Mouse (Mus musculus): Measurements from ENCODE around the gene Zbtb46. TPM values are rescaled to one million over a fixed set of nuclear protein-coding genes. Genes with fewer than 3 reads are reported as not detected.

Zbtb46 gene
- polyA plus RNA-seq, 1 experiment from 2014 or later, result 9.8 TPM

DNA sequence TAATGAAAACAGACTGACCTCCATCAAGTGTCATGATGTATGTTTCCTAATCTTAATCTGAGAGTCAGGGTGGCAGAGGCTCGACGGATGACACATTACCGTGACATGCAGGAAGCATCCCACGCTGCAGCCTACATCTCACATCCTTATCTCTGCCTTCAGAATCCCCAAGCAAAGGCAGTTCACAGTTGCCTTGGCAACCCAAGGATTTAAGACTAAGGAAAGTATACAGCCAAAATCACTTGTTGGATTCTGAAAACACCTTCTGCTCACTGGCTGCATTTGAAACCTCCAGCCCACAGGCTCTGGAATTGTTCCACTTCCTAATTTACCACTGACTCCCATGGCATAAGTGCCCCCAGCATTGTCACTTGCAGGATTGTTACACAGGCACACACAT is 38.8 kb downstream of the Zbtb46 start:
- H3K27ac ChIP-seq (ENCODE audit: low read length), result no peak overlapping the region
- no peaks in the 10 kb centered on the region for H3K27me3 ChIP-seq (ENCODE audit: control insufficient read depth, insufficient read depth, low read length)
- H3K4me2 ChIP-seq (ENCODE audit: low read depth, low read length), result no peak overlapping the region
- WGBS, result 39% methylated on average over 4 of the region's 4 CpGs
- ATAC-seq (replicated peaks; ENCODE audit: extremely low read depth, insufficient read depth, low FRiP score), result no peak
- peaks cover 45% of the 10 kb centered on the region for H3K4me1 ChIP-seq (ENCODE audit: control insufficient read depth, insufficient read depth, low read length)
- no peak overlapping the region for H3K4me3 ChIP-seq (ENCODE audit: low read length)
- no peaks in the 10 kb centered on the region for H3K9me3 ChIP-seq (replicated peaks; ENCODE audit: control insufficient read depth, low read length)
- no peak overlapping the region for H3K9ac ChIP-seq (ENCODE audit: low read length)
- peaks cover 9% of the 10 kb centered on the region for H3K36me3 ChIP-seq (ENCODE audit: control insufficient read depth, insufficient read depth)

GRCm38 (mm10) chr2:181419359-181419758 is 39.9 kb downstream of the Zbtb46 start:
- no peaks in the 10 kb centered on the region for H3K9me3 ChIP-seq (replicated peaks; ENCODE audit: control insufficient read depth, low read length)
- no peak overlapping the region for H3K27ac ChIP-seq (ENCODE audit: low read length)
- H3K4me2 ChIP-seq (ENCODE audit: low read depth, low read length), result no peak overlapping the region
- no peak overlapping the region for H3K9ac ChIP-seq (ENCODE audit: low read length)
- H3K27me3 ChIP-seq (ENCODE audit: control insufficient read depth, insufficient read depth, low read length), result no peaks in the 10 kb centered on the region
- H3K4me1 ChIP-seq (ENCODE audit: control insufficient read depth, insufficient read depth, low read length), result peaks cover 36% of the 10 kb centered on the region
- no peak for ATAC-seq (replicated peaks; ENCODE audit: extremely low read depth, insufficient read depth, low FRiP score)
- H3K36me3 ChIP-seq (ENCODE audit: control insufficient read depth, insufficient read depth), result peaks cover 9% of the 10 kb centered on the region
- no peak overlapping the region for H3K4me3 ChIP-seq (ENCODE audit: low read length)
- 32% methylated on average over 7 of the region's 7 CpGs for WGBS

GRCm38 (mm10) chr2:181415945-181416344 is 43.3 kb downstream of the Zbtb46 start:
- no peaks in the 10 kb centered on the region for H3K9me3 ChIP-seq (replicated peaks; ENCODE audit: control insufficient read depth, low read length)

GRCm38 (mm10) chr2:181413141-181413540 is 46.1 kb downstream of the Zbtb46 start:
- ATAC-seq (replicated peaks; ENCODE audit: extremely low read depth, insufficient read depth, low FRiP score), result no peak
- no peak overlapping the region for H3K27ac ChIP-seq (ENCODE audit: low read length)
- WGBS, result 42% methylated on average over 2 of the region's 2 CpGs

More at GRCm38 (mm10) chr2:181415945-181416344, 43.3 kb downstream of the Zbtb46 start:
- no peak for ATAC-seq (replicated peaks; ENCODE audit: extremely low read depth, insufficient read depth, low FRiP score)
- 23% methylated on average over 3 of the region's 3 CpGs for WGBS
- no peak overlapping the region for H3K9ac ChIP-seq (ENCODE audit: low read length)
- H3K27me3 ChIP-seq (ENCODE audit: control insufficient read depth, insufficient read depth, low read length), result no peaks in the 10 kb centered on the region
- no peak overlapping the region for H3K27ac ChIP-seq (ENCODE audit: low read length)
- no peaks in the 10 kb centered on the region for H3K36me3 ChIP-seq (ENCODE audit: control insufficient read depth, insufficient read depth)
- H3K4me1 ChIP-seq (ENCODE audit: control insufficient read depth, insufficient read depth, low read length), result peaks cover 19% of the 10 kb centered on the region
- H3K4me3 ChIP-seq (ENCODE audit: low read length), result no peak overlapping the region
- H3K4me2 ChIP-seq (ENCODE audit: low read depth, low read length), result no peak overlapping the region

GRCm38 (mm10) chr2:181410760-181411473 is 48.3 kb downstream of the Zbtb46 start:
- 0 out of 2 replicates have a peak, but pooled peaks cover 2% of the 10 kb centered on the region for H3K4me1 ChIP-seq (ENCODE audit: control insufficient read depth, insufficient read depth, low read length)
- no peak overlapping the region for H3K27ac ChIP-seq (ENCODE audit: low read length)
- no peak overlapping the region for H3K4me3 ChIP-seq (ENCODE audit: low read length)
- H3K9ac ChIP-seq (ENCODE audit: low read length), result no peak overlapping the region
- no peaks in the 10 kb centered on the region for H3K27me3 ChIP-seq (ENCODE audit: control insufficient read depth, insufficient read depth, low read length)
- ATAC-seq (replicated peaks; ENCODE audit: extremely low read depth, insufficient read depth, low FRiP score), result peak; percentile 78
- H3K9me3 ChIP-seq (replicated peaks; ENCODE audit: control insufficient read depth, low read length), result no peaks in the 10 kb centered on the region
- WGBS, result 41% methylated on average over 4 of the region's 4 CpGs
- no peak overlapping the region for H3K4me2 ChIP-seq (ENCODE audit: low read depth, low read length)
- no peaks in the 10 kb centered on the region for H3K36me3 ChIP-seq (ENCODE audit: control insufficient read depth, insufficient read depth)

More at GRCm38 (mm10) chr2:181413141-181413540, 46.1 kb downstream of the Zbtb46 start:
- no peak overlapping the region for H3K9ac ChIP-seq (ENCODE audit: low read length)
- H3K27me3 ChIP-seq (ENCODE audit: control insufficient read depth, insufficient read depth, low read length), result no peaks in the 10 kb centered on the region
- no peaks in the 10 kb centered on the region for H3K9me3 ChIP-seq (replicated peaks; ENCODE audit: control insufficient read depth, low read length)
- no peak overlapping the region for H3K4me3 ChIP-seq (ENCODE audit: low read length)
- H3K4me1 ChIP-seq (ENCODE audit: control insufficient read depth, insufficient read depth, low read length), result 0 out of 2 replicates have a peak, but pooled peaks cover 3% of the 10 kb centered on the region
- H3K4me2 ChIP-seq (ENCODE audit: low read depth, low read length), result no peak overlapping the region
- no peaks in the 10 kb centered on the region for H3K36me3 ChIP-seq (ENCODE audit: control insufficient read depth, insufficient read depth)

GRCm38 (mm10) chr2:181409643-181410042 is 49.6 kb downstream of the Zbtb46 start:
- no peaks in the 10 kb centered on the region for H3K27me3 ChIP-seq (ENCODE audit: control insufficient read depth, insufficient read depth, low read length)
- H3K9me3 ChIP-seq (replicated peaks; ENCODE audit: control insufficient read depth, low read length), result no peaks in the 10 kb centered on the region
- ATAC-seq (replicated peaks; ENCODE audit: extremely low read depth, insufficient read depth, low FRiP score), result no peak
- H3K4me2 ChIP-seq (ENCODE audit: low read depth, low read length), result no peak overlapping the region
- no peak overlapping the region for H3K27ac ChIP-seq (ENCODE audit: low read length)
- no peak overlapping the region for H3K4me3 ChIP-seq (ENCODE audit: low read length)
- WGBS, result 76% methylated on average over 7 of the region's 7 CpGs
- H3K9ac ChIP-seq (ENCODE audit: low read length), result no peak overlapping the region
- no peaks in the 10 kb centered on the region for H3K36me3 ChIP-seq (ENCODE audit: control insufficient read depth, insufficient read depth)
- H3K4me1 ChIP-seq (ENCODE audit: control insufficient read depth, insufficient read depth, low read length), result no peaks in the 10 kb centered on the region

DNA sequence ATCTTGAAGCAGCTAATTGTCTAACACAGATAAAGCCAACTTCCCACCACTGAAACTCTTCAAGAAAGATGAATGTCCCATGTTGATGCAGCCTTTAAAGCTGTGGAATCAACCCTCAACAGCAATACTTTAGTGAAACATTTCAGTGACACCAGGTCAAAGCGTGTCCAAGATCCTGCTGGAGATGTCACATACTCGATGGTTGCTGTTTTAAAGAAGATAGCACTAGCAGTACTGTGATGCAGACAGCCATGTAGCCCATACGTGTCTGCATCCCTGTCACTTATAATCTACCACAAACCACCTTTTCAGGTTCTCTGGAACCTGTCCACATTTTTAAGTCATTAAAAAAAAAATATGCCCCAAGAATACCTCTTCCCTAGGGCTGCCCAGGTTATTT is 55.5 kb downstream of the Zbtb46 start:
- H3K36me3 ChIP-seq (ENCODE audit: control insufficient read depth, insufficient read depth), result no peaks in the 10 kb centered on the region
- no peak for ATAC-seq (replicated peaks; ENCODE audit: extremely low read depth, insufficient read depth, low FRiP score)
- 0 out of 2 replicates have a peak, but pooled peaks cover 2% of the 10 kb centered on the region for H3K4me1 ChIP-seq (ENCODE audit: control insufficient read depth, insufficient read depth, low read length)
- H3K9me3 ChIP-seq (replicated peaks; ENCODE audit: control insufficient read depth, low read length), result no peaks in the 10 kb centered on the region
- H3K4me2 ChIP-seq (ENCODE audit: low read depth, low read length), result no peak overlapping the region
- no peak overlapping the region for H3K4me3 ChIP-seq (ENCODE audit: low read length)
- no peak overlapping the region for H3K9ac ChIP-seq (ENCODE audit: low read length)
- no peaks in the 10 kb centered on the region for H3K27me3 ChIP-seq (ENCODE audit: control insufficient read depth, insufficient read depth, low read length)
- no peak overlapping the region for H3K27ac ChIP-seq (ENCODE audit: low read length)
- WGBS, result 81% methylated on average over 3 of the region's 3 CpGs

- Histone ChIP-seq H3K36me3 (ENCODE audit: control insufficient read depth, insufficient read depth) (no peaks in the 10 kb centered on the region), H3K4me2 (ENCODE audit: low read depth, low read length) (no peak overlapping the region), H3K9me3 (replicated peaks; ENCODE audit: control insufficient read depth, low read length) (no peaks in the 10 kb centered on the region), H3K27ac (ENCODE audit: low read length) (no peak overlapping the region), H3K9ac (ENCODE audit: low read length) (no peak overlapping the region), H3K4me3 (ENCODE audit: low read length) (no peak overlapping the region), H3K27me3 (ENCODE audit: control insufficient read depth, insufficient read depth, low read length) (no peaks in the 10 kb centered on the region), H3K4me1 (ENCODE audit: control insufficient read depth, insufficient read depth, low read length) (peaks cover 12% of the 10 kb centered on the region)
- WGBS, result 8% methylated on average over 1 of the region's 1 CpGs
- ATAC-seq (replicated peaks; ENCODE audit: extremely low read depth, insufficient read depth, low FRiP score), result no peak
These were observed 57.7 kb downstream of the Zbtb46 start for GRCm38 (mm10) chr2:181401497-181401896.

DNA sequence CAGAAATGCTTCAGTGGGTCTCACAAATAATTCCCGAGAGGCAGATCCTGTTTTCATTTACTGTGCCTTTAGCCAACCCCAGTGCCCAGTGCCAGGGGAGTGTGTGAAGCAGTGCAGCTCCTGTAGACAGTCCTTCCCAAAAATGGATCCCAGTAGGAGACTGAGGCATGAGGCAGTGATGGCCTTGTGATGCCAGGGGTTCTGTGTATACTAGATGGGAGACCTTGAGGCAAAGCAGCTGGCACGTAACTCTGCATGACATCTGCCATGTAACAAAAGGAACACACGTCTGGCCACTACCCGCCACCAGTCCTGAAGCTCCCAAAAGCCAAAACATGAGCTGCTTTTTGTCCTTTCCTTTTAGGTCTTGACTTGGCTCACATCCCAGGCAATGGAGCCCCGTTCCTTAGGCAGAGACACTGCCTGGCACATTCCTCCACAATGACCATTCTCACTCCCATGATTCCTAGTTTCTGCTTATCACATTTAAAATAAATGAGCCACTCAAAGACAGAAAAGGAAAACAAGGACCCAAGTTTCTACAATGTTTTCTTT is 61.9 kb downstream of the Zbtb46 start:
- Histone ChIP-seq H3K4me2 (ENCODE audit: low read depth, low read length) (0 out of 2 replicates have a peak overlapping the region, but pooled peaks have one; percentile 16), H3K9ac (ENCODE audit: low read length) (no peak overlapping the region), H3K4me1 (ENCODE audit: control insufficient read depth, insufficient read depth, low read length) (peaks cover 12% of the 10 kb centered on the region), H3K27me3 (ENCODE audit: control insufficient read depth, insufficient read depth, low read length) (no peaks in the 10 kb centered on the region), H3K27ac (ENCODE audit: low read length) (peak overlapping the region; percentile 84), H3K4me3 (ENCODE audit: low read length) (no peak overlapping the region), H3K9me3 (replicated peaks; ENCODE audit: control insufficient read depth, low read length) (no peaks in the 10 kb centered on the region), H3K36me3 (ENCODE audit: control insufficient read depth, insufficient read depth) (no peaks in the 10 kb centered on the region)
- peak; percentile 49 for ATAC-seq (replicated peaks; ENCODE audit: extremely low read depth, insufficient read depth, low FRiP score)
- 31% methylated on average over 5 of the region's 5 CpGs for WGBS
